In genomic region chr4:46445237-46445945, GRCm38 (mm10) we compare ENCODE assay signal across 10 mouse cellular contexts. TPM values are rescaled to one million over a fixed set of nuclear protein-coding genes. Genes with fewer than 3 reads are reported as not detected.
A peak's percentile ranks its signal among the peaks of the same experiment; 100 is the strongest.
DNase-seq lines count a peak whose midpoint lies in the region; ATAC-seq lines count a peak whose summit lies in the region.
"Had no signal": no experiment of that assay in that cellular context is flagged by ENCODE, and none has a peak within 500 bp of the region (broad histone marks: within the 10 kb centered on the region; RNA-seq: fewer than 3 reads in every experiment).

No protein-coding gene starts in this region.

- no peaks in the 10 kb centered on the region for H3K27me3 ChIP-seq in liver, embryonic 15.5 days
- H3K27me3 ChIP-seq: limb, embryonic 13.5 days had no signal

- no peaks in the 10 kb centered on the region for H3K9me3 ChIP-seq in liver, embryonic 15.5 days (replicated peaks)
- H3K9me3 ChIP-seq: limb, embryonic 13.5 days had no signal

- no peak for ATAC-seq in liver, embryonic 15.5 days (ENCODE audit: insufficient read depth)

- H3K36me3 ChIP-seq in liver, embryonic 15.5 days (replicated peaks), result no peaks in the 10 kb centered on the region
- H3K36me3 ChIP-seq: limb, embryonic 13.5 days had no signal

- intact Hi-C loops in left cerebral cortex, postnatal 4 days (cut with DNase I), result no loop called here
- intact Hi-C loops in left cerebral cortex, postnatal 10 days (cut with DNase I), result no loop called here

- 77% methylated on average over 9 of the region's 9 CpGs for WGBS in liver, embryonic 15.5 days (ENCODE audit: insufficient replicate concordance)

- DNase-seq in left cerebral cortex, postnatal 4 days, result peak; percentile 42
- no peak for DNase-seq in left cerebral cortex, postnatal 10 days (ENCODE audit: extremely low spot score in 1 of 2, low spot score in 2 of 2)
- DNase-seq in R1 (ENCODE audit: low read depth, low spot score), result peak; percentile 32
- DNase-seq in cerebellum, adult 9-11 months, result peak; percentile 91
- DNase-seq in gastrocnemius, adult 18-20 months (ENCODE audit: low spot score), result no peak
- no peak for DNase-seq in lung, postnatal 25 days (ENCODE audit: low spot score)
- DNase-seq in gastrocnemius, postnatal 10 days, result no peak
- DNase-seq: kidney, postnatal 10 days had no signal

- no peak overlapping the region for H3K4me2 ChIP-seq in liver, embryonic 15.5 days
- H3K4me2 ChIP-seq: limb, embryonic 13.5 days had no signal

- H3K27ac ChIP-seq in liver, embryonic 15.5 days (replicated peaks), result peak overlapping the region; percentile 98
- H3K27ac ChIP-seq: limb, embryonic 13.5 days had no signal

- H3K4me3 ChIP-seq in liver, embryonic 15.5 days (replicated peaks), result no peak overlapping the region
- H3K4me3 ChIP-seq: limb, embryonic 13.5 days had no signal

- H3K4me1 ChIP-seq in liver, embryonic 15.5 days (replicated peaks), result peaks cover 60% of the 10 kb centered on the region

- H3K9ac ChIP-seq in liver, embryonic 15.5 days, result no peak overlapping the region
- H3K9ac ChIP-seq: limb, embryonic 13.5 days had no signal

RNA-seq across cellular contexts. Expression of gene Anp32b, which starts 5.3 kb away (rescaled TPM):
- 10 to 100 TPM; 61.5 to 62.2 TPM for total RNA-seq in left cerebral cortex, postnatal 4 days (2021)
- 10 to 100 TPM; 52.0 to 52.7 TPM for total RNA-seq in left cerebral cortex, postnatal 10 days (2021)
- 387 TPM in 2 replicates for polyA plus RNA-seq in liver, embryonic 15.5 days (2015; fragmentation: Nextera tagmentation; extraction: Ambion mirVana)
- 10 to 100 TPM; 63.2 to 66.2 TPM for total RNA-seq in gastrocnemius, adult 18-20 months (2021)
- total RNA-seq in gastrocnemius, postnatal 10 days (2021), result 100 to 1,000 TPM in 1 of 2 experiments, 10 to 100 TPM in 1; 98.5 to 102 TPM

RNA-seq across cellular contexts. Expression of gene Hemgn, which starts 32.1 kb away (rescaled TPM):
- not detected for total RNA-seq in left cerebral cortex, postnatal 4 days (2021)
- not detected for total RNA-seq in left cerebral cortex, postnatal 10 days (2021)
- polyA plus RNA-seq in liver, embryonic 15.5 days (2015; fragmentation: Nextera tagmentation; extraction: Ambion mirVana), result 386 and 388 TPM in 2 replicates
- not detected for total RNA-seq in gastrocnemius, adult 18-20 months (2021)
- 1 to 10 TPM in 1 of 2 experiments, not detected in 1; 1.7 TPM for total RNA-seq in gastrocnemius, postnatal 10 days (2021)

RNA-seq across cellular contexts. Expression of gene Nans, which starts 43.7 kb away (rescaled TPM):
- total RNA-seq in left cerebral cortex, postnatal 4 days (2021), result 10 to 100 TPM; 54.8 to 63.2 TPM
- total RNA-seq in left cerebral cortex, postnatal 10 days (2021), result 10 to 100 TPM; 30.7 to 35.0 TPM
- polyA plus RNA-seq in liver, embryonic 15.5 days (2015; fragmentation: Nextera tagmentation; extraction: Ambion mirVana), result 45.1 and 51.9 TPM in 2 replicates
- 10 to 100 TPM; 17.6 to 19.9 TPM for total RNA-seq in gastrocnemius, adult 18-20 months (2021)
- 10 to 100 TPM; 34.7 to 38.0 TPM for total RNA-seq in gastrocnemius, postnatal 10 days (2021)

RNA-seq across cellular contexts. Expression of gene Trmo, which starts 56.2 kb away (rescaled TPM):
- 1 to 10 TPM; 3.4 to 6.3 TPM for total RNA-seq in left cerebral cortex, postnatal 4 days (2021)
- total RNA-seq in left cerebral cortex, postnatal 10 days (2021), result 1 to 10 TPM; 3.7 to 4.6 TPM
- 8.2 and 10.5 TPM in 2 replicates for polyA plus RNA-seq in liver, embryonic 15.5 days (2015; fragmentation: Nextera tagmentation; extraction: Ambion mirVana)
- total RNA-seq in gastrocnemius, adult 18-20 months (2021), result 1 to 10 TPM; 2.6 to 3.1 TPM
- 1 to 10 TPM; 3.5 to 4.0 TPM for total RNA-seq in gastrocnemius, postnatal 10 days (2021)

Comparison
In these comparisons a context has a peak if more than half of its experiments do, and no peak if none do; other contexts are left out.
1. DNase-seq: peak in left cerebral cortex, postnatal 4 days (single experiment), R1 (single experiment) and cerebellum, adult 9-11 months (single experiment); none in left cerebral cortex, postnatal 10 days (0 of 2), gastrocnemius, adult 18-20 months (single experiment), lung, postnatal 25 days (single experiment) and gastrocnemius, postnatal 10 days (single experiment).